Mouse (Mus musculus) T-helper 2 cell (primary cell): ENCODE measurements at regions not wholly inside any gene's neighbourhood (a gene's known extent, or its start where the extent isn't known, plus 50 kb on each side); places are given as distances from the start of the nearest gene placed in this dataset.

Source experiments
- in situ Hi-C: fragments of 300-600 bp; cut with MboI, MseI; formaldehyde crosslinking; loops from one replicate; pipeline ENCODE4 v1.15.1; 2025; ENCODE audit warnings: high pct_unique_total_duplicates

- in situ Hi-C loops = no loop called here
Observed at GRCm38 (mm10) chr8:36304809-36305208, 539.2 kb downstream of the Gm19410 start.

- in situ Hi-C loops = no loop called here
Observed at GRCm38 (mm10) chr8:36306336-36306735, 540.7 kb downstream of the Gm19410 start.

GRCm38 (mm10) chr8:36307496-36307895 is 541.9 kb downstream of the Gm19410 start:
- in situ Hi-C loops = no loop called here

- in situ Hi-C loops = no loop called here
Observed at GRCm38 (mm10) chr8:36308056-36308455, 542.5 kb downstream of the Gm19410 start.

GRCm38 (mm10) chr8:36309326-36309725 is 543.7 kb downstream of the Gm19410 start:
- in situ Hi-C loops = no loop called here

GRCm38 (mm10) chr8:36309952-36310351 is 544.4 kb downstream of the Gm19410 start:
- in situ Hi-C loops = no loop called here

GRCm38 (mm10) chr8:36311734-36312133 is 546.1 kb downstream of the Gm19410 start:
- in situ Hi-C loops = no loop called here

GRCm38 (mm10) chr8:36312963-36313362 is 547.4 kb downstream of the Gm19410 start:
- in situ Hi-C loops = no loop called here

- in situ Hi-C loops = no loop called here
Observed at GRCm38 (mm10) chr8:36318396-36318795, 552.8 kb downstream of the Gm19410 start.

- in situ Hi-C loops = no loop called here
Observed at GRCm38 (mm10) chr8:36318884-36319283, 553.3 kb downstream of the Gm19410 start.

- in situ Hi-C loops = no loop called here
Observed at GRCm38 (mm10) chr8:36319314-36319959, 553.8 kb downstream of the Gm19410 start.

- in situ Hi-C loops = no loop called here
Observed at GRCm38 (mm10) chr8:36322125-36322524, 556.5 kb downstream of the Gm19410 start.

- in situ Hi-C loops = no loop called here
Observed at GRCm38 (mm10) chr8:36322578-36322977, 557.0 kb downstream of the Gm19410 start.

GRCm38 (mm10) chr8:36338628-36339027 is 573.0 kb downstream of the Gm19410 start:
- in situ Hi-C loops = loop anchor here (10.0 kb wide), 2 partner anchors 54 to 604 kb away; no protein-coding TSS in a partner anchor

GRCm38 (mm10) chr8:36339449-36339848 is 573.9 kb downstream of the Gm19410 start:
- in situ Hi-C loops = loop anchor here (10.0 kb wide), 2 partner anchors 55 to 605 kb away; no protein-coding TSS in a partner anchor

- in situ Hi-C loops = loop anchor here (10.0 kb wide), 1 partner anchor 476 kb away; no protein-coding TSS in a partner anchor
Observed at GRCm38 (mm10) chr8:36340454-36340853, 574.9 kb downstream of the Gm19410 start.

- in situ Hi-C loops = loop anchor here (10.0 kb wide), 1 partner anchor 477 kb away; no protein-coding TSS in a partner anchor
Observed at GRCm38 (mm10) chr8:36341965-36342364, 576.4 kb downstream of the Gm19410 start.

- in situ Hi-C loops = loop anchor here (10.0 kb wide), 1 partner anchor 478 kb away; no protein-coding TSS in a partner anchor
Observed at GRCm38 (mm10) chr8:36342650-36343049, 577.1 kb downstream of the Gm19410 start.

GRCm38 (mm10) chr8:36346682-36347324 is 581.2 kb downstream of the Gm19410 start:
- in situ Hi-C loops = loop anchor here (5.0 to 10.0 kb wide), 2 partner anchors 145 to 482 kb away; no protein-coding TSS in a partner anchor

GRCm38 (mm10) chr8:36348067-36348466 is 582.5 kb downstream of the Gm19410 start:
- in situ Hi-C loops = loop anchor here (5.0 to 10.0 kb wide), 2 partner anchors 146 to 483 kb away; no protein-coding TSS in a partner anchor

GRCm38 (mm10) chr8:36354926-36355325 is 589.3 kb downstream of the Gm19410 start:
- in situ Hi-C loops = no loop called here

- in situ Hi-C loops = no loop called here
Observed at GRCm38 (mm10) chr8:36358998-36359397, 593.4 kb downstream of the Gm19410 start.

- in situ Hi-C loops = no loop called here
Observed at GRCm38 (mm10) chr8:36361255-36361654, 595.7 kb downstream of the Gm19410 start.
